Mouse (Mus musculus) midbrain, postnatal 0 days (tissue): Measurements from ENCODE around the gene Rabif. TPM values are rescaled to one million over a fixed set of nuclear protein-coding genes. Genes with fewer than 3 reads are reported as not detected.

Experiments used
- ATAC-seq: fragments of 200-750 bp; cut with Nextera tagmentation; 2 replicates; pipeline ENCODE4 v1.8.0; 2017; ENCODE audit warnings: moderate number of reproducible peaks, mild to moderate bottlenecking, moderate TSS enrichment, moderate library complexity; ENCODE audit not compliant: low FRiP score
- DNase-seq: peaks from one replicate; pipeline ENCODE4 v3.0.0-alpha.2; 2015; ENCODE audit warnings: low spot score
- H3K27ac ChIP-seq: fragments of 300-500 bp; sonication (generic); 2 replicates; pipeline ENCODE4 v1.5.1; 2014; ENCODE audit warnings: low read depth, mild to moderate bottlenecking, low read length, mixed read lengths
- H3K27me3 ChIP-seq: fragments of 300-500 bp; sonication (generic); 2 replicates; pipeline ENCODE4 v1.6.1; 2014; ENCODE audit warnings: low read length, control low read depth, mixed read lengths; ENCODE audit not compliant: insufficient read depth
- H3K36me3 ChIP-seq: fragments of 300-500 bp; sonication (generic); 2 replicates; pipeline ENCODE4 v1.6.1; 2014; ENCODE audit warnings: low read length, control low read depth, mixed read lengths; ENCODE audit not compliant: insufficient read depth
- H3K4me1 ChIP-seq: fragments of 300-500 bp; sonication (generic); 2 replicates; pipeline ENCODE4 v1.6.1; 2014; ENCODE audit warnings: mild to moderate bottlenecking, control low read depth, antibody characterized with exemption, low read length, mixed read lengths; ENCODE audit not compliant: insufficient read depth
- H3K4me2 ChIP-seq: fragments of 300-500 bp; sonication (generic); 2 replicates; pipeline ENCODE4 v1.6.1; 2014; ENCODE audit warnings: low read depth, mild to moderate bottlenecking, low read length, mixed read lengths; ENCODE audit not compliant: poor library complexity, severe bottlenecking
- H3K4me3 ChIP-seq: fragments of 300-500 bp; sonication (generic); 2 replicates; pipeline ENCODE4 v1.5.1; 2014; ENCODE audit warnings: low read depth, mild to moderate bottlenecking, low read length, moderate library complexity
- H3K9ac ChIP-seq: fragments of 300-500 bp; sonication (generic); replicated peaks from 2 replicates; pipeline ENCODE4 v1.6.1; 2014; ENCODE audit warnings: mild to moderate bottlenecking, low read length, moderate library complexity, mixed read lengths; ENCODE audit not compliant: poor library complexity, severe bottlenecking
- H3K9me3 ChIP-seq: fragments of 300-500 bp; sonication (generic); 2 replicates; pipeline ENCODE4 v1.6.1; 2016; ENCODE audit warnings: low read length, control low read depth
- CTCF ChIP-seq: IDR thresholded peaks from 2 replicates; pipeline ENCODE4 v1.5.1; 2016; ENCODE audit warnings: antibody characterized with exemption, mild to moderate bottlenecking
- WGBS: fragments of 180-500 bp; shearing (Covaris S2); extraction: QIAGEN DNeasy Blood & Tissue Kit; methylation state at CpG from one replicate; pipeline ENCODE4 v1.1.7; 2014; 5-methylcytosine and 5-hydroxymethylcytosine counted together
- polyA plus RNA-seq: library from polyadenylated mRNA; unstranded; fragments of >200 nt; fragmentation: Nextera tagmentation; extraction: Ambion mirVana; gene quantifications from 2 replicates; pipeline ENCODE4 v1.2.1, GENCODE M21; 2015
- total RNA-seq: library from RNA; depleted of rRNA; stranded (reverse); fragments of >200 nt; gene quantifications from 2 replicates; pipeline ENCODE4 v1.2.3, GENCODE M21; 2014

Gene Rabif
- total and polyA plus RNA-seq, 2 experiments from 2014 or later = 37.6 to 79.5 TPM

GRCm38 (mm10) chr1:134454904-134455824 lies 39.3 kb upstream of the Rabif start, which contains the start of gene Klhl12:
Klhl12 (plus strand) TSS chr1:134455531.
- DNase-seq = peak; percentile 91
- WGBS = under 1% methylated on average over 61 of the region's 61 CpGs

GRCm38 (mm10) chr1:134456060-134456459 lies 38.4 kb upstream of the Rabif start:
- Histone ChIP-seq H3K4me3 (peak overlapping the region; percentile 99), H3K27ac (no peak overlapping the region), H3K27me3 (no peaks in the 10 kb centered on the region), H3K4me1 (no peaks in the 10 kb centered on the region), H3K9me3 (no peaks in the 10 kb centered on the region), H3K4me2 (peak overlapping the region; percentile 78), H3K9ac (peak overlapping the region; percentile 90), H3K36me3 (peaks cover 9% of the 10 kb centered on the region)
- DNase-seq (no peak), ATAC-seq (no peak)
- no peak for TF ChIP-seq CTCF
- WGBS = 22% methylated on average over 5 of the region's 5 CpGs

More at GRCm38 (mm10) chr1:134454904-134455824, 39.3 kb upstream of the Rabif start, which contains the start of gene Klhl12:
- peak within 1 kb of the TSS; percentile 99 for H3K4me3 ChIP-seq
- ATAC-seq = peak; percentile 89
- peak within 1 kb of the TSS; percentile 69; the same call in 1 of the 2 replicates for H3K27ac ChIP-seq
- no peaks in the 10 kb centered on the region for H3K9me3 ChIP-seq
- H3K36me3 ChIP-seq = peaks cover 8% of the 10 kb centered on the region
- peak within 1 kb of the TSS; percentile 78 for H3K4me2 ChIP-seq
- peak within 1 kb of the TSS; percentile 90 for H3K9ac ChIP-seq
- peak; percentile 13; the same call in 1 of the 2 replicates for TF ChIP-seq CTCF
- no peaks in the 10 kb centered on the region for H3K4me1 ChIP-seq
- H3K27me3 ChIP-seq = no peaks in the 10 kb centered on the region

- DNase-seq = no peak
- no peaks in the 10 kb centered on the region for H3K27me3 ChIP-seq
- H3K4me2 ChIP-seq = no peak overlapping the region
- no peak for TF ChIP-seq CTCF
- H3K27ac ChIP-seq = no peak overlapping the region
- H3K9ac ChIP-seq = no peak overlapping the region
- H3K4me1 ChIP-seq = no peaks in the 10 kb centered on the region
- ATAC-seq = no peak
- no peak overlapping the region for H3K4me3 ChIP-seq
- peaks cover 17% of the 10 kb centered on the region for H3K36me3 ChIP-seq
- WGBS = 94% methylated on average over 7 of the region's 7 CpGs
- H3K9me3 ChIP-seq = no peaks in the 10 kb centered on the region
Measured at GRCm38 (mm10) chr1:134458139-134458727, 36.2 kb upstream of the Rabif start.

GRCm38 (mm10) chr1:134460294-134461284 lies 33.9 kb upstream of the Rabif start:
- WGBS = 95% methylated on average over 1 of the region's 1 CpGs
- H3K4me2 ChIP-seq = no peak overlapping the region
- H3K4me1 ChIP-seq = no peaks in the 10 kb centered on the region
- no peak overlapping the region for H3K9ac ChIP-seq
- H3K9me3 ChIP-seq = no peaks in the 10 kb centered on the region
- no peaks in the 10 kb centered on the region for H3K27me3 ChIP-seq
- ATAC-seq (no peak), DNase-seq (no peak)
- H3K36me3 ChIP-seq = peaks cover 25% of the 10 kb centered on the region
- no peak overlapping the region for H3K4me3 ChIP-seq
- no peak for TF ChIP-seq CTCF
- H3K27ac ChIP-seq = no peak overlapping the region

- no peak overlapping the region for H3K4me3 ChIP-seq
- H3K4me1 ChIP-seq = no peaks in the 10 kb centered on the region
- H3K27me3 ChIP-seq = no peaks in the 10 kb centered on the region
- H3K4me2 ChIP-seq = no peak overlapping the region
- DNase-seq (no peak), ATAC-seq (no peak)
- H3K36me3 ChIP-seq = peaks cover 48% of the 10 kb centered on the region
- 92% methylated on average over 2 of the region's 2 CpGs for WGBS
- no peak overlapping the region for H3K9ac ChIP-seq
- H3K27ac ChIP-seq = no peak overlapping the region
- TF ChIP-seq CTCF = no peak
- H3K9me3 ChIP-seq = no peaks in the 10 kb centered on the region
Measured at GRCm38 (mm10) chr1:134484623-134485022, 9.8 kb upstream of the Rabif start.
